Mouse (Mus musculus): ENCODE measurements around the gene Serpinf2. TPM values are rescaled to one million over a fixed set of nuclear protein-coding genes. Genes with fewer than 3 reads are reported as not detected.

The Serpinf2 gene
- 35.4 and 47.2 TPM in 2 replicates for polyA plus RNA-seq (2015; fragmentation: Nextera tagmentation; extraction: Ambion mirVana)

- H3K36me3 ChIP-seq = peaks cover 13% of the 10 kb centered on the region
- H3K9me3 ChIP-seq (replicated peaks) = no peaks in the 10 kb centered on the region
- no peak within 1 kb of the TSS for H3K4me3 ChIP-seq (replicated peaks)
- ATAC-seq (replicated peaks; ENCODE audit: low FRiP score) = no peak
- whole genome bisulfite sequencing = 68% methylated on average over 6 of the region's 6 CpGs
- H3K27me3 ChIP-seq = no peaks in the 10 kb centered on the region
- peak within 1 kb of the TSS; percentile 19; the same call in 1 of the 2 replicates for H3K4me2 ChIP-seq
- H3K27ac ChIP-seq = no peak within 1 kb of the TSS
- H3K4me1 ChIP-seq = peaks cover 10% of the 10 kb centered on the region
- H3K9ac ChIP-seq = no peak within 1 kb of the TSS
These were observed at the start of gene Serpinf2 for GRCm38 (mm10) chr11:75439363-75439762. Gene Serpinf2, minus strand, starts transcription at chr11:75439591.

- H3K4me3 ChIP-seq (replicated peaks) = peak overlapping the region; percentile 85
- H3K9ac ChIP-seq = peak overlapping the region; percentile 94
- peaks cover 11% of the 10 kb centered on the region for H3K4me1 ChIP-seq
- H3K27ac ChIP-seq = peak overlapping the region; percentile 65; the same call in 1 of the 2 replicates
- H3K27me3 ChIP-seq = peaks cover 4% of the 10 kb centered on the region; the same call in 1 of the 2 replicates
- no peak for ATAC-seq (replicated peaks; ENCODE audit: low FRiP score)
- whole genome bisulfite sequencing = 40% methylated on average over 6 of the region's 6 CpGs
- H3K4me2 ChIP-seq = peak overlapping the region; percentile 86
- H3K36me3 ChIP-seq = peaks cover 45% of the 10 kb centered on the region
- H3K9me3 ChIP-seq (replicated peaks) = no peaks in the 10 kb centered on the region
These were observed 48.1 kb upstream of the Serpinf2 start for GRCm38 (mm10) chr11:75487496-75487895.

- Histone ChIP-seq H3K36me3 (peaks cover 37% of the 10 kb centered on the region), H3K27ac (peak within 1 kb of the TSS; percentile 65), H3K9ac (peak within 1 kb of the TSS; percentile 94), H3K4me1 (peaks cover 11% of the 10 kb centered on the region), H3K4me2 (peak within 1 kb of the TSS; percentile 86), H3K9me3 (replicated peaks) (no peaks in the 10 kb centered on the region), H3K4me3 (replicated peaks) (peak within 1 kb of the TSS; percentile 85), H3K27me3 (peaks cover 4% of the 10 kb centered on the region; the same call in 1 of the 2 replicates)
- under 1% methylated on average over 52 of the region's 52 CpGs for WGBS
- ATAC-seq (replicated peaks; ENCODE audit: low FRiP score) = peak; percentile 100
These were observed 47.4 kb upstream of the Serpinf2 start, which contains the start of gene Prpf8 for GRCm38 (mm10) chr11:75486601-75487285. Gene Prpf8, plus strand, starts transcription at chr11:75486816.

- peaks cover 11% of the 10 kb centered on the region for H3K4me1 ChIP-seq
- no peaks in the 10 kb centered on the region for H3K9me3 ChIP-seq (replicated peaks)
- 21% methylated on average over 3 of the region's 3 CpGs for WGBS
- peaks cover 31% of the 10 kb centered on the region for H3K36me3 ChIP-seq
- no peak overlapping the region for H3K9ac ChIP-seq
- ATAC-seq (replicated peaks; ENCODE audit: low FRiP score) = peak; percentile 42
- peak overlapping the region; percentile 86 for H3K4me2 ChIP-seq
- H3K27me3 ChIP-seq = peaks cover 4% of the 10 kb centered on the region; the same call in 1 of the 2 replicates
- no peak overlapping the region for H3K27ac ChIP-seq
- peak overlapping the region; percentile 85 for H3K4me3 ChIP-seq (replicated peaks)
These were observed 46.8 kb upstream of the Serpinf2 start for GRCm38 (mm10) chr11:75486192-75486591.

GRCm38 (mm10) chr11:75473376-75473775, 34.0 kb upstream of the Serpinf2 start:
- ATAC-seq (replicated peaks; ENCODE audit: low FRiP score) = no peak
- Histone ChIP-seq H3K27me3 (peaks cover 4% of the 10 kb centered on the region; the same call in 1 of the 2 replicates), H3K4me2 (no peak overlapping the region), H3K4me1 (peaks cover 4% of the 10 kb centered on the region), H3K27ac (no peak overlapping the region), H3K36me3 (no peaks in the 10 kb centered on the region), H3K4me3 (replicated peaks) (no peak overlapping the region), H3K9ac (no peak overlapping the region), H3K9me3 (replicated peaks) (no peaks in the 10 kb centered on the region)
- 66% methylated on average over 7 of the region's 7 CpGs for WGBS

GRCm38 (mm10) chr11:75472469-75473081, 33.2 kb upstream of the Serpinf2 start:
- H3K4me1 ChIP-seq = peaks cover 12% of the 10 kb centered on the region
- no peak for ATAC-seq (replicated peaks; ENCODE audit: low FRiP score)
- H3K9ac ChIP-seq = no peak overlapping the region
- 82% methylated on average over 11 of the region's 11 CpGs for WGBS
- no peak overlapping the region for H3K27ac ChIP-seq
- H3K4me2 ChIP-seq = no peak overlapping the region
- no peak overlapping the region for H3K4me3 ChIP-seq (replicated peaks)
- no peaks in the 10 kb centered on the region for H3K36me3 ChIP-seq
- peaks cover 4% of the 10 kb centered on the region; the same call in 1 of the 2 replicates for H3K27me3 ChIP-seq
- H3K9me3 ChIP-seq (replicated peaks) = no peaks in the 10 kb centered on the region

- H3K27ac ChIP-seq = no peak overlapping the region
- 80% methylated on average over 3 of the region's 3 CpGs for WGBS
- no peak overlapping the region for H3K4me3 ChIP-seq (replicated peaks)
- no peak overlapping the region for H3K4me2 ChIP-seq
- ATAC-seq (replicated peaks; ENCODE audit: low FRiP score) = no peak
- H3K27me3 ChIP-seq = no peaks in the 10 kb centered on the region
- H3K9me3 ChIP-seq (replicated peaks) = no peaks in the 10 kb centered on the region
- H3K4me1 ChIP-seq = peaks cover 14% of the 10 kb centered on the region
- no peak overlapping the region for H3K9ac ChIP-seq
- H3K36me3 ChIP-seq = peaks cover 7% of the 10 kb centered on the region
These were observed 31.3 kb upstream of the Serpinf2 start for GRCm38 (mm10) chr11:75470675-75471074.

GRCm38 (mm10) chr11:75469261-75469660, 29.9 kb upstream of the Serpinf2 start:
- H3K27ac ChIP-seq = no peak overlapping the region
- WGBS = 88% methylated on average over 4 of the region's 4 CpGs
- H3K4me1 ChIP-seq = peaks cover 14% of the 10 kb centered on the region
- ATAC-seq (replicated peaks; ENCODE audit: low FRiP score) = no peak
- H3K27me3 ChIP-seq = no peaks in the 10 kb centered on the region
- no peaks in the 10 kb centered on the region for H3K9me3 ChIP-seq (replicated peaks)
- no peak overlapping the region for H3K4me2 ChIP-seq
- H3K36me3 ChIP-seq = peaks cover 20% of the 10 kb centered on the region
- no peak overlapping the region for H3K9ac ChIP-seq
- no peak overlapping the region for H3K4me3 ChIP-seq (replicated peaks)

GRCm38 (mm10) chr11:75468410-75468809, 29.0 kb upstream of the Serpinf2 start:
- peaks cover 21% of the 10 kb centered on the region for H3K36me3 ChIP-seq
- H3K27ac ChIP-seq = peak overlapping the region; percentile 23; the same call in 1 of the 2 replicates
- peak overlapping the region; percentile 55 for H3K4me3 ChIP-seq (replicated peaks)
- H3K9me3 ChIP-seq (replicated peaks) = no peaks in the 10 kb centered on the region
- 60% methylated on average over 7 of the region's 7 CpGs for WGBS
- H3K4me1 ChIP-seq = peaks cover 19% of the 10 kb centered on the region
- peak overlapping the region; percentile 59 for H3K9ac ChIP-seq
- H3K27me3 ChIP-seq = no peaks in the 10 kb centered on the region
- ATAC-seq (replicated peaks; ENCODE audit: low FRiP score) = no peak; the same call in 1 of the 2 replicates
- peak overlapping the region; percentile 88 for H3K4me2 ChIP-seq

GRCm38 (mm10) chr11:75467512-75468215, 28.3 kb upstream of the Serpinf2 start:
- peak; percentile 85 for ATAC-seq (replicated peaks; ENCODE audit: low FRiP score)
- Histone ChIP-seq H3K36me3 (peaks cover 21% of the 10 kb centered on the region), H3K4me3 (replicated peaks) (peak overlapping the region; percentile 55), H3K4me2 (peak overlapping the region; percentile 88), H3K27ac (peak overlapping the region; percentile 23), H3K9ac (peak overlapping the region; percentile 59), H3K4me1 (peaks cover 27% of the 10 kb centered on the region), H3K9me3 (replicated peaks) (no peaks in the 10 kb centered on the region), H3K27me3 (no peaks in the 10 kb centered on the region)
- 16% methylated on average over 19 of the region's 19 CpGs for WGBS

- peaks cover 34% of the 10 kb centered on the region for H3K4me1 ChIP-seq
These were observed 27.5 kb upstream of the Serpinf2 start for GRCm38 (mm10) chr11:75466731-75467505.

More at GRCm38 (mm10) chr11:75466731-75467505, 27.5 kb upstream of the Serpinf2 start:
- H3K27me3 ChIP-seq = no peaks in the 10 kb centered on the region
- ATAC-seq (replicated peaks; ENCODE audit: low FRiP score) = no peak
- H3K9me3 ChIP-seq (replicated peaks) = no peaks in the 10 kb centered on the region
- 98% methylated on average over 4 of the region's 4 CpGs for WGBS
- peaks cover 21% of the 10 kb centered on the region for H3K36me3 ChIP-seq
- no peak overlapping the region for H3K27ac ChIP-seq
- H3K9ac ChIP-seq = no peak overlapping the region
- H3K4me3 ChIP-seq (replicated peaks) = no peak overlapping the region
- no peak overlapping the region for H3K4me2 ChIP-seq
